Mouse (Mus musculus): ENCODE measurements around the gene Dnmbp. TPM values are rescaled to one million over a fixed set of nuclear protein-coding genes. Genes with fewer than 3 reads are reported as not detected.

Gene Dnmbp
- polyA plus RNA-seq, 2 experiments: 23.3 to 33.0 TPM

DNA sequence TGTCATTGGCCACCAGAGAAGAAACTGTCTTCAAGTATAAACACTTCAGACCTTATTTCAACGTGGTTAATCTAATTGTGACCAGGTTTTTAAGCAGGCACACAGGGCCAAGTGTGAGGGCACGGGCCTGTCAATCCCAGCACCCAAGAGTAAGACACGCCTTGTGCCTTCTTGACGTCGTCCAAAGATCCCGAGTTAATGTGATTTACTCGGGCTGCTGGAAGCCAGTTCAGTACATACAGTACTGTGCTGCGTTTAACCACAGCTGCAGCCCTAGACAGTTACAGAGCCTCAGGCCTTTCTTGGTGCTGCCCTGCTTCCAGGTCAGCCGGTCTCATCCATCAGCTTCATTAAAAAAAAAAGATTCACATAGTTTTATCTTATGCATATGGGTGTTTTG is 24.6 kb downstream of the Dnmbp start:
- Histone ChIP-seq H3K4me2 (replicated peaks; ENCODE audit: low read depth, low read length, severe bottlenecking) (no peak overlapping the region), H3K4me1 (ENCODE audit: control insufficient read depth, insufficient read depth, low read length) (peaks cover 14% of the 10 kb centered on the region), H3K9ac (ENCODE audit: low read depth, low read length, severe bottlenecking) (no peak overlapping the region), H3K27me3 (ENCODE audit: control insufficient read depth, insufficient read depth, low read length) (no peaks in the 10 kb centered on the region), H3K36me3 (ENCODE audit: control insufficient read depth, insufficient read depth, low read length) (peaks cover 17% of the 10 kb centered on the region), H3K4me3 (replicated peaks; ENCODE audit: low read length) (no peak overlapping the region), H3K9me3 (ENCODE audit: control insufficient read depth, low read length) (no peaks in the 10 kb centered on the region), H3K27ac (replicated peaks; ENCODE audit: low read depth, low read length) (no peak overlapping the region)
- no peak for TF ChIP-seq POLR2A (IDR thresholded peaks at IDR 0.05; ENCODE audit: borderline replicate concordance, extremely low read depth, insufficient read depth, insufficient read length)
- DNase-seq (ENCODE audit: low spot score) (no peak), ATAC-seq (ENCODE audit: low FRiP score, low read depth) (no peak)
- WGBS: 67% methylated on average over 9 of the region's 9 CpGs

GRCm38 (mm10) chr19:43914986-43915385 is 25.0 kb downstream of the Dnmbp start:
- Histone ChIP-seq H3K27me3 (ENCODE audit: control insufficient read depth, insufficient read depth, low read length) (no peaks in the 10 kb centered on the region), H3K4me3 (replicated peaks; ENCODE audit: low read length) (no peak overlapping the region), H3K4me1 (ENCODE audit: control insufficient read depth, insufficient read depth, low read length) (peaks cover 12% of the 10 kb centered on the region), H3K27ac (replicated peaks; ENCODE audit: low read depth, low read length) (no peak overlapping the region), H3K4me2 (replicated peaks; ENCODE audit: low read depth, low read length, severe bottlenecking) (no peak overlapping the region), H3K36me3 (ENCODE audit: control insufficient read depth, insufficient read depth, low read length) (peaks cover 22% of the 10 kb centered on the region), H3K9me3 (ENCODE audit: control insufficient read depth, low read length) (no peaks in the 10 kb centered on the region), H3K9ac (ENCODE audit: low read depth, low read length, severe bottlenecking) (no peak overlapping the region)
- WGBS: 88% methylated on average over 9 of the region's 9 CpGs
- TF ChIP-seq POLR2A (IDR thresholded peaks at IDR 0.05; ENCODE audit: borderline replicate concordance, extremely low read depth, insufficient read depth, insufficient read length): no peak
- ATAC-seq (ENCODE audit: low FRiP score, low read depth) (no peak), DNase-seq (ENCODE audit: low spot score) (no peak)

GRCm38 (mm10) chr19:43912775-43913486 is 27.1 kb downstream of the Dnmbp start:
- no peak overlapping the region for H3K27ac ChIP-seq (replicated peaks; ENCODE audit: low read depth, low read length)
- no peak overlapping the region for H3K4me2 ChIP-seq (replicated peaks; ENCODE audit: low read depth, low read length, severe bottlenecking)
- WGBS: 80% methylated on average over 4 of the region's 4 CpGs
- TF ChIP-seq POLR2A (IDR thresholded peaks at IDR 0.05; ENCODE audit: borderline replicate concordance, extremely low read depth, insufficient read depth, insufficient read length): no peak
- H3K4me3 ChIP-seq (replicated peaks; ENCODE audit: low read length): no peak overlapping the region
- DNase-seq (ENCODE audit: low spot score) (no peak), ATAC-seq (ENCODE audit: low FRiP score, low read depth) (no peak)
- no peak overlapping the region for H3K9ac ChIP-seq (ENCODE audit: low read depth, low read length, severe bottlenecking)
- peaks cover 36% of the 10 kb centered on the region for H3K36me3 ChIP-seq (ENCODE audit: control insufficient read depth, insufficient read depth, low read length)
- H3K4me1 ChIP-seq (ENCODE audit: control insufficient read depth, insufficient read depth, low read length): peaks cover 8% of the 10 kb centered on the region; the same call in 1 of the 2 replicates
- no peaks in the 10 kb centered on the region for H3K9me3 ChIP-seq (ENCODE audit: control insufficient read depth, low read length)
- no peaks in the 10 kb centered on the region for H3K27me3 ChIP-seq (ENCODE audit: control insufficient read depth, insufficient read depth, low read length)

DNA sequence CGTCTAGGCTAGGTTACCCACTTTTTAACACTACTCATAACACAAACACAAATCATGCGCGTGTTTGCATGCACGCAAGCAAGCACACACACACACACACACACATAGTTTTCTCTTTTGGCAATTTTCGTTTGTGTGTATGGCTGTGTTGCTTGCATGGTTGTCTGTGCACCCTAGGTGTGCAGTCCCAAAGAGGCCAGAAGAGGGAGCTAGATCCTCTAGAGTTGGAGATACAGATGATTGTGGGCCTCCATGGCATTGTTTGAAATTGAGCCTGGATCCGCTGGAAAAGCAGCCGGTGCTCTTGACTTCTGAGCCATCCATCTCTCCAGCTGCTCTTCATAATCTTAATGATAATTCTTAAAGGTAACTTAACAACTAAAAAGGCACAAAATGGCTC is 33.5 kb downstream of the Dnmbp start:
- DNase-seq (ENCODE audit: low spot score) (no peak), ATAC-seq (ENCODE audit: low FRiP score, low read depth) (no peak)
- H3K9me3 ChIP-seq (ENCODE audit: control insufficient read depth, low read length): no peaks in the 10 kb centered on the region
- no peaks in the 10 kb centered on the region for H3K27me3 ChIP-seq (ENCODE audit: control insufficient read depth, insufficient read depth, low read length)
- no peak overlapping the region for H3K4me2 ChIP-seq (replicated peaks; ENCODE audit: low read depth, low read length, severe bottlenecking)
- H3K4me1 ChIP-seq (ENCODE audit: control insufficient read depth, insufficient read depth, low read length): no peaks in the 10 kb centered on the region
- H3K27ac ChIP-seq (replicated peaks; ENCODE audit: low read depth, low read length): no peak overlapping the region
- peaks cover 53% of the 10 kb centered on the region for H3K36me3 ChIP-seq (ENCODE audit: control insufficient read depth, insufficient read depth, low read length)
- no peak overlapping the region for H3K4me3 ChIP-seq (replicated peaks; ENCODE audit: low read length)
- 91% methylated on average over 7 of the region's 7 CpGs for WGBS
- no peak for TF ChIP-seq POLR2A (IDR thresholded peaks at IDR 0.05; ENCODE audit: borderline replicate concordance, extremely low read depth, insufficient read depth, insufficient read length)
- no peak overlapping the region for H3K9ac ChIP-seq (ENCODE audit: low read depth, low read length, severe bottlenecking)

DNA sequence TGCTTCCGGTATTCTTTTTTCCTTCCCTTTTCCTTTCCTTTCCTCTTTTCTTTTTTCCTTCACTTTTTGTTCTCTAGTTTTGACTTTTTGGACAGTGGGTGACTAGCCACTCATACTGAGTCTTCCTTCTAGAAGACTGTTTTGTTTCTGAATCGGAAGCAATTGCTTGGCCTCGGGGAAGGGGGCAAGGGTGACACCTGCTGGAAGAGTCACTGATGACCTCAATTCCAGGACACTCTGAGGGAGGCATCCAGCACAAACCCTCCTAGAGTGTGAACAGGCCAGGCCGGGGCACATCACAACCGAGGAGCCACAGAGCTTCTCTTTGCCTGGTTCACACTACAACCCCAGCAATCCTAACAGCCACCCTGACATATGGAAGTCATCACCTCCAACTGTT is 34.0 kb downstream of the Dnmbp start:
- Histone ChIP-seq H3K4me1 (ENCODE audit: control insufficient read depth, insufficient read depth, low read length) (no peaks in the 10 kb centered on the region), H3K4me2 (replicated peaks; ENCODE audit: low read depth, low read length, severe bottlenecking) (no peak overlapping the region), H3K27ac (replicated peaks; ENCODE audit: low read depth, low read length) (no peak overlapping the region), H3K9me3 (ENCODE audit: control insufficient read depth, low read length) (no peaks in the 10 kb centered on the region), H3K27me3 (ENCODE audit: control insufficient read depth, insufficient read depth, low read length) (no peaks in the 10 kb centered on the region), H3K9ac (ENCODE audit: low read depth, low read length, severe bottlenecking) (no peak overlapping the region), H3K4me3 (replicated peaks; ENCODE audit: low read length) (no peak overlapping the region), H3K36me3 (ENCODE audit: control insufficient read depth, insufficient read depth, low read length) (peaks cover 53% of the 10 kb centered on the region)
- TF ChIP-seq POLR2A (IDR thresholded peaks at IDR 0.05; ENCODE audit: borderline replicate concordance, extremely low read depth, insufficient read depth, insufficient read length): no peak
- ATAC-seq (ENCODE audit: low FRiP score, low read depth) (no peak; the same call in 1 of the 2 replicates), DNase-seq (ENCODE audit: low spot score) (no peak)
- WGBS: 34% methylated on average over 5 of the region's 5 CpGs
